Mouse (Mus musculus) colon, adult 2 months (tissue): Measurements from ENCODE around the gene Pla2g5. TPM values are rescaled to one million over a fixed set of nuclear protein-coding genes. Genes with fewer than 3 reads are reported as not detected.

Experiments
- polyA plus RNA-seq: library from polyadenylated mRNA; depleted of rRNA; stranded (reverse); fragments of >200 nt; gene quantifications from 2 replicates; pipeline ENCODE4 v1.2.3, GENCODE M21; 2012; rRNA removed

Pla2g5 gene
- polyA plus RNA-seq, result 34.1 and 44.1 TPM in 2 replicates

DNA sequence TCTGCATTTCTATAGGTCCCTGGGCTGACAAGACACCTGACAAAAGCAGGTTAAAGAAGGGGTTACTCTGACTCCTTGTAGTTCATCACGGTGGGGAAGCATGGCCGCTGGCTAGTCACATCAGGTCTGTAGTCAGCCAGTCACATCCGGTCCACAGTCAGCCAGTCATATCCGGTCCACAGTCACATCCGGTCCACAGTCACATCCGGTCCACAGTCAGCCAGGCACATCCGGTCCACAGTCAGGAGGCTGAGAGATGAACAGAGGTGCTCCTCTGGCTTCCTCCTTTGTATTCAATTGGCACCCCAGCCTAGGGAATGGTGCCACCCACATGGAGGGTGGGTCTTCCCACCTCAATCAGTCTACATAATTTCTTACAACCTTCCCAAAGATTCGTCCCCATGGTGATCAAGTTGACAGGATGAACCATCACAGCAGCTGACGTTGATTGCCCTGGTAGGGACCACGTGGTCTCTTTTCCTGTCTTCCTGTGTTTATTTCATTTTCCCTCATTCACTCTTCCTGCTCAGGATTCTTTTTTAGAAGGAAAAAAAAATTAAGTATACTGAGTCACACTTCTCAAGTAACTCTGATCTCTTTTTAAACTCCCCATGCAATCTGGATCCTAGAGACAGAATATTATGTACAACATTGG, at the start of gene Pla2g5:
Pla2g5 (minus strand) TSS at position 139 of the 655 bp plus-strand sequence.

GRCm38 (mm10) chr4:138877731-138878130, 14.4 kb upstream of the Pla2g5 start, which contains the start of gene Pla2g2e:
Gene Pla2g2e (plus strand): TSS chr4:138877942.

DNA sequence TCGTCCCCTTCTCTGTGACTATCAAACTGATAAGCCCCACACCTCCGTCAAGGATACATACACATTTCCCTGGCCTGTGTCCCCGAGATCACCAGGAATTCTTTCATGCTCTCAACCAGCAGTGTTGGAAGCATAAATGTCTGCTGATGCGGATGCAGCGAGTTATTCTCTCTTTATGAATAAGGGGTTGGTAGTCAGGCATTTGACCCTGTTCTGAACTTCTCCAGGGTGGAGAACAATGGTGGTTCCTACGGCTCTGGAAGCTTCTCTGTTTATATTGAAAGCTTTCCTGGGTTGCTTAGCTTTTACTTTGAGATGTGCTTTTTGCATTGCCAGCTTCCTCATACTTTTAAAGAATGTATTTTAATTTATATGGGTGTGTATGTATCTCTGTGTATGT, 10.6 kb upstream of the Pla2g5 start, which contains the start of gene Gm13030:
Gm13030 (minus strand) TSS at position 101 of the 400 bp plus-strand sequence.

GRCm38 (mm10) chr4:138775435-138775834, 87.8 kb downstream of the Pla2g5 start, which contains the start of gene Pla2g2d:
Gene Pla2g2d (plus strand): TSS chr4:138775735.

GRCm38 (mm10) chr4:138757416-138757815, 105.9 kb downstream of the Pla2g5 start, which contains the start of gene Pla2g2f:
Gene Pla2g2f (minus strand): TSS chr4:138757626.

Other genes with a start within 250 kb of the Pla2g5 start
- gene Vwa5b1, start 227.6 kb downstream of the Pla2g5 start, polyA plus RNA-seq, result 0.29 TPM in 2 replicates
- 2.1 and 2.4 TPM in 2 replicates for gene Pla2g2c, start 138.7 kb downstream of the Pla2g5 start, polyA plus RNA-seq
- 8.6 and 11.5 TPM in 2 replicates for gene Ubxn10, start 126.3 kb downstream of the Pla2g5 start, polyA plus RNA-seq
- gene Pla2g2f, start 105.9 kb downstream of the Pla2g5 start, polyA plus RNA-seq, result 52.8 and 56.5 TPM in 2 replicates
- gene Pla2g2d, start 87.7 kb downstream of the Pla2g5 start, polyA plus RNA-seq, result 1.4 and 1.6 TPM in 2 replicates
- not detected in 2 replicates for gene Gm13030, start 10.5 kb upstream of the Pla2g5 start, polyA plus RNA-seq
- 0.49 and 1.3 TPM in 2 replicates for gene Pla2g2e, start 14.5 kb upstream of the Pla2g5 start, polyA plus RNA-seq
- gene Otud3, start 50.5 kb upstream of the Pla2g5 start, polyA plus RNA-seq, result 11.8 and 12.4 TPM in 2 replicates
- gene Rnf186, start 103.6 kb upstream of the Pla2g5 start, polyA plus RNA-seq, result 677 and 736 TPM in 2 replicates
- gene Tmco4, start 109.4 kb upstream of the Pla2g5 start, polyA plus RNA-seq, result 40.4 and 48.0 TPM in 2 replicates
- gene Htr6, start 212.1 kb upstream of the Pla2g5 start, polyA plus RNA-seq, result 0.19 and 0.29 TPM in 2 replicates
- gene Nbl1, start 229.5 kb upstream of the Pla2g5 start, polyA plus RNA-seq, result 210 and 301 TPM in 2 replicates